Mouse (Mus musculus) ES-E14 (cell line): ENCODE data around the gene Pax3.

Experiments
- CHD2 ChIP-seq: IDR thresholded peaks from 2 replicates; pipeline ENCODE4 v1.6.1; 2014; ENCODE audit warnings: mild to moderate bottlenecking, low read depth, low read length, inconsistent platforms
- HCFC1 ChIP-seq: IDR thresholded peaks from 2 replicates; pipeline ENCODE4 v1.6.1; 2012; ENCODE audit warnings: low read length, inconsistent platforms, borderline replicate concordance; ENCODE audit not compliant: insufficient read depth
- MAFK ChIP-seq: IDR thresholded peaks from 2 replicates; pipeline ENCODE4 v1.6.1; 2014; ENCODE audit warnings: mild to moderate bottlenecking, low read depth, low read length, inconsistent platforms; ENCODE audit not compliant: insufficient read depth
- ZC3H11A ChIP-seq: IDR thresholded peaks from 2 replicates; pipeline ENCODE4 v1.6.1; 2012; ENCODE audit warnings: low read depth, mild to moderate bottlenecking, inconsistent platforms, low read length, borderline replicate concordance

DNA sequence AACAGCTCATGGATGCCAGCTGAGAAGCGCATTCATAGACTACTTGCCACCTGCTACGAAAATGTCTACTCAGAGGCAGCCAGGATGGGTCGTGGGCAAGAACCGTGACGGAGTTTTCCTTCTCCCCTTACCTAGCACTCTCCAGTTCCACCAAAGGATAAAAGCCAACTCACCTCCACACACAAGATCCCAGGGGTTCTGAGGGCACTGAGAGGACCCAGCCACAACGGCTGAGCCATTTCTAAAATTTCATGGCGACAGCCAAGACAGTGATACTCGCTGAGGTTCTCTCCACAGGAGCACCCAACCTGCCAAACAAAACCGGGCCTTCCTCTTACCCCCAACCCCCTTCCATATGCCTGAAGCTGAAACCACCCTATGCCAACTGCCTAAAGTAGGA is 2.3 kb upstream of the Pax3 start:
- TF ChIP-seq ZC3H11A: no peak
- TF ChIP-seq HCFC1: no peak
- no peak for TF ChIP-seq CHD2
- no peak for TF ChIP-seq MAFK
